Mouse (Mus musculus): ENCODE measurements around the gene Hvcn1. TPM values are rescaled to one million over a fixed set of nuclear protein-coding genes. Genes with fewer than 3 reads are reported as not detected.

The Hvcn1 gene
- polyA plus RNA-seq, 1 experiment from 2014 or later, result 1.6 TPM

- Histone ChIP-seq H3K36me3 (no peaks in the 10 kb centered on the region), H3K27ac (replicated peaks) (no peak overlapping the region), H3K9me3 (no peaks in the 10 kb centered on the region), H3K9ac (replicated peaks) (no peak overlapping the region), H3K27me3 (no peaks in the 10 kb centered on the region), H3K4me2 (replicated peaks) (no peak overlapping the region), H3K4me3 (no peak overlapping the region), H3K4me1 (peaks cover 29% of the 10 kb centered on the region)
- ATAC-seq (replicated peaks), result no peak
- 33% methylated on average over 1 of the region's 1 CpGs for WGBS
These were observed 34.4 kb downstream of the Hvcn1 start for GRCm38 (mm10) chr5:122240989-122241388.

DNA sequence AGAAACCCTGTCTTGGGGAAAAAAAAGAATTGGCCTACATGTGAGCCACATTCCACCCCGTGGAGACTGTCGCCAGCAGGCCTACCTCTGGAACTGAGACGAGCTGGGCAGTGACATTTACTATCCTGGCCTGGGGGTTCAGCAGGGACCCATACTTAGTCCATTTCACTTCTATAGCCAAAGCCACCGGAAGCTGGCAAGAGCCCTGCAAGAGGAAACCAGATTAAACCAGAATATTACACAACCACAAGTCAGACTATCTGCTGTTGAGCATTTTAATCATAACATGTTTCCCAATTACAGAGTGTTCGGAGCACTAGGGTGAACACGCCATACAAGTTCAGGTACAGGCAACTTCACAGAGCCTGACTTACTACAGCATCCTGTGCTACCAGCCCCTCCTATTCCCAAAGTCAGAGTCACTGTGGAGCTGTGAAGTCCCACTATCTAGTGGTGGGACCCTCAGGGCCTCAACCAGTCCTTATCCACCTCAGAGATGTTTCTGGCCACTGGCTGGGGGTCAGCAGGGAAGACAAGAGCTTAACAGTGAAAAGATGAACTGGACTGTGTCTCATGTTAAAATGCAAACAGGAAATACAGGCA is 36.0 kb downstream of the Hvcn1 start:
- no peak overlapping the region for H3K9ac ChIP-seq (replicated peaks)
- peaks cover under 1% of the 10 kb centered on the region; the same call in 1 of the 2 replicates for H3K36me3 ChIP-seq
- H3K4me3 ChIP-seq, result no peak overlapping the region
- no peaks in the 10 kb centered on the region for H3K27me3 ChIP-seq
- ATAC-seq (replicated peaks), result no peak
- peaks cover 30% of the 10 kb centered on the region for H3K4me1 ChIP-seq
- H3K9me3 ChIP-seq, result no peaks in the 10 kb centered on the region
- H3K4me2 ChIP-seq (replicated peaks), result no peak overlapping the region
- 91% methylated on average over 6 of the region's 6 CpGs for WGBS
- H3K27ac ChIP-seq (replicated peaks), result no peak overlapping the region

- Histone ChIP-seq H3K27me3 (no peaks in the 10 kb centered on the region), H3K9ac (replicated peaks) (no peak overlapping the region; the same call in 1 of the 2 replicates), H3K27ac (replicated peaks) (peak overlapping the region; percentile 61), H3K36me3 (peaks cover 13% of the 10 kb centered on the region), H3K9me3 (no peaks in the 10 kb centered on the region), H3K4me1 (peaks cover 30% of the 10 kb centered on the region), H3K4me3 (no peak overlapping the region), H3K4me2 (replicated peaks) (no peak overlapping the region)
- ATAC-seq (replicated peaks), result peak; percentile 51
- 41% methylated on average over 17 of the region's 17 CpGs for WGBS
These were observed 37.3 kb downstream of the Hvcn1 start for GRCm38 (mm10) chr5:122243781-122244523.

DNA sequence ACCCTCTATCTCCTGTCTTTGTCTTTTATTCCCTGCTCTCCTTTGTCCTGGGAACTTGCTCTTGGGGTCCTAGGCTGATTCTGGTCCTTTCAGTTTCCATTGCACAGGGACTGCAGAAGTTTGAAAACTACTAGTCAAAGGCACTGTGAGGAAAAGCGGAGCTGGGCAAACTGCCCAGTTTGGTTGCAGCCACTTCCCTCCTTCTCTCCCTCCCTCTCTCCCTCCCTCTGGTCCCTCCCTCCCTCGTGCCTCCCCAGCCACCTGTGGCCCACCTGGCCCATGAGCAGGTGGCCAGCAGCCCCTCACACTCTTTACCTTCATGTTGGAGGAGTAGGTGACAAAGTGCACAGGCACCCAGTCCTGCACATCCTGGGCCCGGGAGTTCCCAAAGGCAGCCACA is 38.6 kb downstream of the Hvcn1 start:
- Histone ChIP-seq H3K36me3 (peaks cover 13% of the 10 kb centered on the region), H3K27ac (replicated peaks) (0 out of 2 replicates have a peak overlapping the region, but pooled peaks have one; percentile 27), H3K4me1 (peaks cover 30% of the 10 kb centered on the region), H3K9me3 (no peaks in the 10 kb centered on the region), H3K9ac (replicated peaks) (no peak overlapping the region), H3K27me3 (no peaks in the 10 kb centered on the region), H3K4me3 (no peak overlapping the region), H3K4me2 (replicated peaks) (no peak overlapping the region)
- 41% methylated on average over 3 of the region's 3 CpGs for WGBS
- no peak for ATAC-seq (replicated peaks)

GRCm38 (mm10) chr5:122246547-122247167 is 40.1 kb downstream of the Hvcn1 start:
- H3K9ac ChIP-seq (replicated peaks), result no peak overlapping the region
- no peak for ATAC-seq (replicated peaks)
- H3K4me3 ChIP-seq, result no peak overlapping the region
- WGBS, result 77% methylated on average over 10 of the region's 10 CpGs
- H3K9me3 ChIP-seq, result no peaks in the 10 kb centered on the region
- H3K36me3 ChIP-seq, result peaks cover 13% of the 10 kb centered on the region
- peak overlapping the region; percentile 27; the same call in 1 of the 2 replicates for H3K27ac ChIP-seq (replicated peaks)
- H3K27me3 ChIP-seq, result no peaks in the 10 kb centered on the region
- peaks cover 30% of the 10 kb centered on the region for H3K4me1 ChIP-seq
- H3K4me2 ChIP-seq (replicated peaks), result no peak overlapping the region

DNA sequence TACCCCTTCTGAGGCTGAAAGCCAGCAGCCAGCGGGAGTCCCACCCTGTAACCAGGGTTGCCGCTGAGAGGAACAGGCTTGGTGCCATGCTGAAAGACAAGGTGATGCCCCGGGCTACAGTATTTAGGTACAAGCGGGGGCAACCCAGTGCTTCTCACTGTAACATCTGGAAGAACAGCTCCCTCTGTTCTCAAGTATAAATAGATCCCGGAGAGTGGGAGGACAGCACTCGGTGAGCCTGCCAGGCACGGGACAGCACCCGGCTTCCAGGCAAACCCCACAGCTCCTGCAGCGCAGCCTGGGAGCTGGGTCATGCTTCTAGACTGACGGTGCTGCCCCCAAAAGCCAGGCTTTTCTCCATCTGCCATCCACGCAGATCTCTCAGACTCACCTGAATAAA is 40.9 kb downstream of the Hvcn1 start:
- H3K4me3 ChIP-seq, result no peak overlapping the region
- no peak overlapping the region for H3K27ac ChIP-seq (replicated peaks)
- H3K9ac ChIP-seq (replicated peaks), result no peak overlapping the region
- WGBS, result 93% methylated on average over 11 of the region's 11 CpGs
- H3K4me2 ChIP-seq (replicated peaks), result no peak overlapping the region
- no peaks in the 10 kb centered on the region for H3K27me3 ChIP-seq
- H3K4me1 ChIP-seq, result peaks cover 39% of the 10 kb centered on the region
- no peak for ATAC-seq (replicated peaks)
- peaks cover 13% of the 10 kb centered on the region for H3K36me3 ChIP-seq
- H3K9me3 ChIP-seq, result no peaks in the 10 kb centered on the region

- no peaks in the 10 kb centered on the region for H3K27me3 ChIP-seq
- no peak overlapping the region for H3K27ac ChIP-seq (replicated peaks)
- H3K9me3 ChIP-seq, result no peaks in the 10 kb centered on the region
- no peak for ATAC-seq (replicated peaks)
- no peak overlapping the region for H3K4me2 ChIP-seq (replicated peaks)
- no peak overlapping the region for H3K4me3 ChIP-seq
- H3K36me3 ChIP-seq, result peaks cover 13% of the 10 kb centered on the region
- 96% methylated on average over 7 of the region's 7 CpGs for WGBS
- no peak overlapping the region for H3K9ac ChIP-seq (replicated peaks)
- peaks cover 42% of the 10 kb centered on the region for H3K4me1 ChIP-seq
These were observed 41.3 kb downstream of the Hvcn1 start for GRCm38 (mm10) chr5:122247934-122248333.

DNA sequence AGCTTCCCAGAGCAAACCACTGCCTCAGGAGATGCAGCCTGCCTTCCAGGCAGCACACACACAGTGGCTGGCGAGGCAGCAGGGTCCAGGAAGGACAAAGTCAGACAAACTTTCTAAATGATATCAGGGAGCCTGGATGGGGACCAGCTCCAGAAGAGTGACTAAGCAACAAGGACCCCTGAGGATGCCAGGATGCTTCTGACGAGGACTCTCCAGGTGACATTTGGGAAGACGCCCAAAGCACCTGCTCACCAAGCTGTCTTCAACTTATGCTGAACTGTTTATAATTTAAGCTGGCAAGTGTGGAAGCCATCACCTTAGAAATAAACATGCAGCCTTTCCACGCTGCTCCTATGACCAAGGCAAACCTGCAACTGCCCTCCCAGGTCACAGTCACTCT is 42.7 kb downstream of the Hvcn1 start:
- Histone ChIP-seq H3K27ac (replicated peaks) (no peak overlapping the region), H3K9ac (replicated peaks) (no peak overlapping the region), H3K4me1 (peaks cover 29% of the 10 kb centered on the region), H3K4me2 (replicated peaks) (no peak overlapping the region), H3K36me3 (peaks cover 13% of the 10 kb centered on the region), H3K9me3 (no peaks in the 10 kb centered on the region), H3K27me3 (no peaks in the 10 kb centered on the region), H3K4me3 (no peak overlapping the region)
- WGBS, result 78% methylated on average over 4 of the region's 4 CpGs
- no peak for ATAC-seq (replicated peaks)

GRCm38 (mm10) chr5:122251895-122252606 is 45.4 kb downstream of the Hvcn1 start:
- Histone ChIP-seq H3K36me3 (peaks cover 32% of the 10 kb centered on the region), H3K4me3 (no peak overlapping the region), H3K27me3 (no peaks in the 10 kb centered on the region), H3K4me2 (replicated peaks) (no peak overlapping the region), H3K9me3 (no peaks in the 10 kb centered on the region), H3K4me1 (peaks cover 12% of the 10 kb centered on the region), H3K27ac (replicated peaks) (peak overlapping the region; percentile 27), H3K9ac (replicated peaks) (no peak overlapping the region)
- 55% methylated on average over 17 of the region's 17 CpGs for WGBS
- peak; percentile 60; the same call in 1 of the 2 replicates for ATAC-seq (replicated peaks)

GRCm38 (mm10) chr5:122258027-122258741 is 51.6 kb downstream of the Hvcn1 start:
- Histone ChIP-seq H3K4me3 (no peak overlapping the region), H3K27ac (replicated peaks) (no peak overlapping the region), H3K4me1 (peaks cover 3% of the 10 kb centered on the region), H3K27me3 (no peaks in the 10 kb centered on the region), H3K4me2 (replicated peaks) (no peak overlapping the region), H3K36me3 (peaks cover 36% of the 10 kb centered on the region), H3K9ac (replicated peaks) (no peak overlapping the region), H3K9me3 (no peaks in the 10 kb centered on the region)
- no peak for ATAC-seq (replicated peaks)
- whole genome bisulfite sequencing, result 85% methylated on average over 6 of the region's 6 CpGs

GRCm38 (mm10) chr5:122262104-122262503 is 55.5 kb downstream of the Hvcn1 start:
- Histone ChIP-seq H3K27ac (replicated peaks) (no peak overlapping the region), H3K36me3 (peaks cover 16% of the 10 kb centered on the region), H3K9ac (replicated peaks) (no peak overlapping the region), H3K9me3 (no peaks in the 10 kb centered on the region), H3K4me2 (replicated peaks) (no peak overlapping the region), H3K4me3 (no peak overlapping the region), H3K27me3 (no peaks in the 10 kb centered on the region), H3K4me1 (peaks cover 10% of the 10 kb centered on the region)
- ATAC-seq (replicated peaks), result no peak
- WGBS, result 57% methylated on average over 7 of the region's 7 CpGs

Measured in forebrain, embryonic 15.5 days (tissue).